Mouse (Mus musculus) cerebellum, postnatal 36 days (tissue): ENCODE data around the gene Nudt16l1.

Source experiments
- DNase-seq, 2 experiments: peaks; one replicate each; pipeline ENCODE4 v3.0.0; 2021 to 2022; ENCODE audit warnings: mixed read lengths in 2 of 2

The Nudt16l1 gene

GRCm38 (mm10) chr16:4938461-4938860 is at the start of gene Nudt16l1:
TSS of gene Nudt16l1 (plus strand) at chr16:4938761.
- no peak for DNase-seq

- no peak for DNase-seq
These were observed 48.3 kb upstream of the Nudt16l1 start for GRCm38 (mm10) chr16:4890201-4890709.

- DNase-seq: no peak
These were observed 46.4 kb upstream of the Nudt16l1 start for GRCm38 (mm10) chr16:4892171-4892570.

GRCm38 (mm10) chr16:4894201-4894908 is 44.2 kb upstream of the Nudt16l1 start:
- DNase-seq: no peak

- DNase-seq: peak; percentile 42 to 51
These were observed 42.1 kb upstream of the Nudt16l1 start for GRCm38 (mm10) chr16:4896249-4897027.

DNA sequence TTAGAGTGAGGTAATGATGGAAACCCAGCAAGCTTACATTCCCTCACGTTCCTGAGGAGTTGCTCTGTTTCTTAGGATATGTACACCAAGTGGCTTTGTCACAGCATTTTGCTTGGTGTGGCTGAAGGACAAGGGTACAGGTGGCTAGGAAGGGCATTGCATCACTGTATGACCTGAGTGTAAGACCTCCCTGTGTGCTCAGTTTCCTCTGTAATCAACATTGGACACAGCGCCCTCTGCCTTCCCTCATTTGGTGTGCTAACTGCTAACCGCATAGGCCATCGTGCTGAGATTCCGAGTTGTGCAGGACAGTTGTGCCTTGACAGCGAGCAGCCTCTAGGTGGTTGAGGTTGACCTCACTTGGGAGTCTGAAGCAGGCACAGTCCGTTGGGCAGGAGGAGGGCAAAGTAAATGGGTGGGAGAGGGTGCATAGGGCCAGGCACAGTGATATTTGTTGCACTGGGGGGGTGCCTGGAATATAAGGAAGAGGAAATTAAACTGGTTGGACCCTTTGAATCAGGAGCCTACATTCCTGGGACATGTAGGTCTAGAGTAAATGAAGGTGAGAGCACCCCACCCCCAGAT is 41.3 kb upstream of the Nudt16l1 start:
- no peak for DNase-seq

DNA sequence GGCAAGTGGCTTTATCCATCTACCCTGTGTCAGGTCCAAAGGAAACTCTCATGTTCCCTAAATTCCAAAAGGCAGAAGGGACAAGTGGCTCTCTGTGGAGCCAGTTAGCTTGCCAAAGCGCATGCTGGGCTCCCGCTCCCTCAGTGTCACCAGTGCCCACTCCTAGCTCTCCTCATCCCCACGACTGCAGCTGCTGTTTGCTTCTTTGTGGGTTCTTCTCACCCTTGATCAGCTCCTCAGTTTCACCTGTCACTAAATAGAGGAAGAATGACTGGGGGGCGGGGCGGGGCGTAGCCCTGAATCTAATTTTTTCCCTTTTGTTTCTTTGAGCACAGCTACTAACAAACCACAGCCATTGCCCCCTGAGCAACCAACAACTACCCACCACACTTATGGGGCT is 39.7 kb upstream of the Nudt16l1 start:
- DNase-seq: no peak

- DNase-seq: no peak
These were observed 38.9 kb upstream of the Nudt16l1 start for GRCm38 (mm10) chr16:4899711-4900110.

- DNase-seq: no peak
These were observed 37.4 kb upstream of the Nudt16l1 start for GRCm38 (mm10) chr16:4901167-4901566.

- no peak for DNase-seq
These were observed 36.2 kb upstream of the Nudt16l1 start for GRCm38 (mm10) chr16:4902390-4902789.

- DNase-seq: no peak
These were observed 35.0 kb upstream of the Nudt16l1 start for GRCm38 (mm10) chr16:4903491-4904102.

- no peak for DNase-seq
These were observed 33.7 kb upstream of the Nudt16l1 start for GRCm38 (mm10) chr16:4904878-4905277.

GRCm38 (mm10) chr16:4905591-4905990 is 33.0 kb upstream of the Nudt16l1 start:
- DNase-seq: no peak

GRCm38 (mm10) chr16:4906559-4906958 is 32.0 kb upstream of the Nudt16l1 start:
- DNase-seq: no peak

GRCm38 (mm10) chr16:4907386-4907785 is 31.2 kb upstream of the Nudt16l1 start:
- DNase-seq: no peak

DNA sequence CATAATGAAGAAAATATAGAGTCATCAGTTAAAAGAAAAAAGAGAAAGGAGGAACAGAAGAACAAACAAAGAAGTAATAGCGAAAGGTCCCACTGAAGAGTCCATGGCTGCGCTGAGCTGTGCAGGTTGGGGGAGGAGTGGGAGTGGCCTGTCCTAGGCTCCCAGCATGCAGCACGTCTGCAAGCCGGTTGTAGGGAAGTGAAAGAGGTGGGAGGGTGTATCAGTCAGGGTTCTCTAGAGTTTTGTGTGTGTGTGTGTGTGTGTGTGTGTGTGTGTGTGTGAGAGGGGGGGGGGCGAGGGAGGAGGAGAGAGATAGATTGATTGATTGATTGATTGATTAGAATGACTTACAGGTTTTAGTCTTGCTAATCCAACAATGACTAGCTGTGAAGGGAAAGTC is 30.6 kb upstream of the Nudt16l1 start:
- DNase-seq: no peak

- no peak for DNase-seq
These were observed 28.8 kb upstream of the Nudt16l1 start for GRCm38 (mm10) chr16:4909745-4910144.

- no peak for DNase-seq
These were observed 27.8 kb upstream of the Nudt16l1 start for GRCm38 (mm10) chr16:4910758-4911157.

DNA sequence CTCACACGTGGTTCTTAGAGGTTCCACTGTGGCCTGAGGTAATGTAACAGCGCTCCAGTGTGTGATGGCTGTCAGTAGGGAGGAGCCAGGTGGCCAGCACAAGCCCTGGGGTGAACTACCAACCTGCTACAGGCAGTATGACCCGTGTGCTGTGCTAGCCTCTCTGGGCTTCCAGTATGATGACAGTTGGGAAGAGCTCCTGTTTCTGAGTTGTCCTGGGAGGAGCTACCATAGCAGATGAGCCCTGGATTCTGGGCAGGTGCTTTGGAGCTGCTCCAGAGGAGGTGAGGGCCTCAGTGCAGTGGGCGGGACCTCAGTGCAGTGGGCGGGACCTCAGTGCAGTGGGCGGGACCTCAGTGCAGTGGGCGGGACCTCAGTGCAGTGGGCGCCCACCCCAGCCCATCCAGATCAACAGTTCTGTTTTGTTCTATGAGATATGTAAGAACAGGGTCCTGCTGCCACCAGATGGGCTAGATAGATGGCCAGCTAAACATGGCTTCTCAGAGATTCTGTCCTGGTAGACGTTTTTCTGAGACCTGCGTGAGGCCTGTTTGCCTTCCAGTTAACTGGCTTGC is 26.4 kb upstream of the Nudt16l1 start:
- DNase-seq: no peak

DNA sequence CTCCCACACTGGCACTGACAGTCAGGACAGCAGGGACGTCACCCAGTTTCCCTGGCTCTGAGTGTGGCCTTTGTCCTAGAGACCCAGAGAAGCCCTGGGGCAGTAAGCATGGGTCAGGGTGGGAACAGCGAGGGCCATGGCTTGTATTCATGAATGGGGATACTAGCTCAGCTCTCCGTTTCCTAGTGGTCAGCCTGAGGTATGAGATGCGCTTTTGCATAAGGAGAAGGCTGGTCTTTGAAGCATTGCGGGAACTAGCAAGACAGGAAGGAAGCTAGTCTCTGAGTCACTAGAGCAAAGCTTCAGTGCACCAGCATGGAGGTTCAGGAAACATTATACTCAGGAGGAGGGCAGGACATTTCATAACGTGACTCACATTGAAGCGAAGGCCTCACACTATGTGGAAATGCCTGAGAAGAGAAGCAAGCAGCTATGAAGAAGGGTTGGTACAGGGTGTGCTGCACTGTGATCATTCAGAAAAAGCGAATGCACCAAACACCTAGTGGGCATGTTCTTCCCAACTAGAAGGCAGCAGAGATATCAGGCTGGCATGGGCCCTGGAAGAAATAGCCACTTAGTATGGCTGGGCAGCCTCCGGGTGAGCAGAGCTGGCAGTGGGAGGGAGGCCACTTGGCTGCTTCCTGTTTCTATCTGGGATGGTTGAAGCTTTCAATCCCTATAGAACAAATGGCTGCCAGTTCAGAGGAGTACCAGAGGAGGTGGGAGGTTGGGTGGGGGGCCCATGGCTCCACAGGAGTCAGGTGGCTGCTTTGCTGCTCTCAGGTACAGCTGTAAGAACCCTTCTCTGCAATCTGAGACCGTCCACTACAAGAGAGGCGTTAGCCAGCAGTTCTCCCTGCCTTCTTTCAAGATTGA is 25.4 kb upstream of the Nudt16l1 start:
- DNase-seq: no peak

DNA sequence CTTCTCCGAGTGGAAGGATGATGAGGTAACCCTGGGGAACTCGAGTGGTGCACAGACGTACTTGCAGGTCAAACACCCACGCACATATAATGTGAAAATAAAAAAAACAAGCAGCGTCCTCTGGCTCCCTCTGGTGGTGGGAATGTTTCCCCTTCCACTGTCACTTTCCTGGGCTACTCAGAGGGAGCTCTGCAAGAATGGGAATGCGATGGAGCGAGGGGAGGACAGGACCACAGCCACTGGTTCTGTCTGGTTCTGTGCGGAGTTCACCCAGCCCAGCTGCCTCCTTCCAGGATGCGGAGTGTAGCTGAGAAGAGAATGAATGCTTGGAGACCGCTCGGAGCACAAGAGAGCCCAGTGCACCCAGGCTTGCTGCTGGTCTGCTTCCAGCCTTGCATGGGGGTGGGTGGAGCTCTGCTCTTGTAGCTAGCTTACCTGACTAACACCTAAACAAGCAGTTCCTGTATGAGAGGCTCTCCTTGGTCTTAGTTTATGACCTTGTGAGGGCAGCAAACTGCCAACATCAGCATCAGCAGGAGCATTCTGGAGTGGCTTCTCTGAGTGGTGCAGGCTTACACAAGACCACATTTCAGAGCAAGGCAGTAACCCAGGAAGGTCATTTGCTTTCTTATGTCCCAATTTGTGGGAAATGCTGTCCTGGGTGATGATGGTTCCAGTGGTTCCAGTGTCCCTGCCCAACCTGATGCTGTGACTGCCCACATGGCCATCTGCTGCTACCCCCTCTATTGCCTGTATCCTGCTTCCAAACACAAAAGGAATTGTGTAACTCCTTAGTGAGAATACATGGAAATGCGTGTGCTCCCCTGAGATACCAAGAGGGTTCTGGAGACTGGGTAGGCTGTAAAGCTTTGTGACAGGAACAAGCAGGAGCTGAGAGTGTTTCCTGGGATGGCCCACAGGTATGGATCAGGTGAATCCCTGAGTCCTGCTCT is 24.5 kb upstream of the Nudt16l1 start:
- peak; percentile 81 to 90 for DNase-seq
